Mouse (Mus musculus) frontal cortex, postnatal 36 days (tissue): ENCODE measurements around the gene Nfix.

Source experiments
- DNase-seq, 2 experiments: peaks; one replicate each; pipeline ENCODE4 v3.0.0; 2022; ENCODE audit warnings: low spot score in 2 of 2

Gene Nfix

DNA sequence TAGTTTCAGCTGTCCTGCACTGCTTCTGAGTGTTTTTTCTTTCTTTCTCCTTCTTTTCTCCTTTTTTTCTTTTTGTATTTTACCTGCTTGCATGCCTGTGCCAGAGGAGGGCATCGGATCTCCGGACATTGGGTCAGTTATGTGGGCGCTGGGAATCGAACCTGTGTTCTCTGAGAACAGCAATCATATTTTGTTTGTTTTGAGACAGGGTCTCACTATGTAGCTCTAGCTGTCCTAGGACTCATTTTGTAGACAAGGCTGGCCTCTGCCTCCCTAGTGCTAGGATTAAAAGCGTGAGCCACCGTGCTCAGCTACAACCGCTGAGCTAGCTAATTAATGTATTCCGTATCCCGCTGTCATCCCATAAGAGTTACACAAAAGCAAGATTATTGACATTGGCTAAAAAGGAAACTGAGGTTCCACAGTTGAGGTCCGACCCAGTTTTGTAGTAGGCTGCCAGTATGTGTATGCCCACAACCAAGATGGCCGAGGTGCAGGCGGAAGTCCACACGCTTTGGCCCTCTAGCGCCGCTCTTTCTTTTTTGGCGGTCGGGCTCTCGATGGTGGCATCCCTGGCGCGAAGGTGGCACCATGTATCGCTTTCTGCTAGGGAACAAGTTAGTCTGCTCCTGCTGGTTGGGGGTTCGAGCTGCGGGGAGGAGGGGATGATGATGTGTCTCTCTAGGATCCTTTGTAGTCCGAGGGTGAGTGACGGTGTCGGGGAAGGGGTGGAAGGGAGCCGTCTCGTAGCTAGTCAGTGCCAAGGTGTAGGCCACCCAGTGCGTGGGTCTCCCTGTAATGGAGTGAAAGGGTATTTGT, 135.4 kb downstream of the Nfix start:
- DNase-seq, result peak; percentile 79 to 82

DNA sequence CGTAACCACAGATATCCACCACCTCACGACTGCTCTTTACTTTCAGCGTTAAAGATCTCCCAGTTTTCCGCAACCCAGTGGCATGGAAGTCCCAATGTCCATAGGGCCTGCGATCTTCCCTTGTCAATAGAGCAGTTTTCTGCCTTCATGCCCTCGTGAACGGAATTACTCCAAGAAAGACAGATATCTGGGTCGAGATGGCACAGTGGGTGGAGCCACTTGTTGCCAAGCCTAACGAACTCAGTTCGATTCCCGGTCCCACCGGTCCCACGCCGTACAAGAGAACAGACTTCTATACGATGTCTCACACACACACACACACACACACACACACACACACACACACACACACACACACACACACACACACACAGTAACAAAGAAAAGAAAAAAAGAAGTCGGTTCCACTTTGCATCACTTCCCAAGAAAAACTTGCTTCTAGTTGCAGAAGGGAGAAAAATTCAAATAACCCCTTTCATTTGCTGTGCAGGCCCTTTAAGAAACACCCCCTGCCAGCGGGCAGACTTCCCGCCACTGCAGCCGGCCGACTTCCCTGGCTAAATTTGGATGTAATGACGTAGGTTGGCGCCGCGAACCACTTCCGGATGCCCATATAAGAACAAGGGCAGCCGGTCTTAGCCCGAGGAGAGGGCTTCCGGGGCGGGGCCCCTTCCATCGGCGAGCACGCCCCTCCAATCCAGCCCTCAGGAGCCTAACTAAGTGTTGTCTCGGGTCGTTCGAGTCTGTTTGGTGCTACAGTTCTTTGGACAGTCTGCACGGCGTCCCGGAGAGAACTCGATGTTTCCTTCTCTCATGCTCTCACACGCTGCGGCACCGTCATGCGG, 136.4 kb downstream of the Nfix start:
- peak; percentile 95 to 97 for DNase-seq

DNA sequence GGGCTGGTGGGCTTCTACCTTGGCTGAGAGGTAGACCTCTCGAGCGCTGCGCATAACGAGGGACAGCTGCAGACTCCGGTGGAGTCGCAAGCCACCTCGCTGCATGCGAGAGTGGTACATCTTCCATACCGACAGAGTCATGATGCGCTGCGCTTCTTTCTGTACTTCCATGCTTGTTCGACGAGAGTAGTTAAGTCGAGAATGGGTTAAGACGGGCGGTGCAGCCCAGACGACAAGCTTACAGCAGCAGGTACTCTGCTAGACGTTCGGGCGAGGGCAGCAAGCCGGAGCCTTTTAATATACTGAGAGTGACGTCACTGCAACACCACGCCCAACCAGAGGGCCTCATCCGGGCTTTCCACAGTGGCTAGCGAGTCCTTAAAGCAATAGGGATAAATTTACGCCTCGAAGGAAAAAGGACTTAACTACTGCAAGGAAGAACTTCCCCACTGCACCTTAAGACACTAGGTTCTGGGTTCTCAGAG, 137.5 kb downstream of the Nfix start, which contains the start of gene Ier2:
Gene Ier2, minus strand, starts transcription at position 272 of the 485 bp plus-strand sequence.
- DNase-seq, result peak; percentile 95 to 96

DNA sequence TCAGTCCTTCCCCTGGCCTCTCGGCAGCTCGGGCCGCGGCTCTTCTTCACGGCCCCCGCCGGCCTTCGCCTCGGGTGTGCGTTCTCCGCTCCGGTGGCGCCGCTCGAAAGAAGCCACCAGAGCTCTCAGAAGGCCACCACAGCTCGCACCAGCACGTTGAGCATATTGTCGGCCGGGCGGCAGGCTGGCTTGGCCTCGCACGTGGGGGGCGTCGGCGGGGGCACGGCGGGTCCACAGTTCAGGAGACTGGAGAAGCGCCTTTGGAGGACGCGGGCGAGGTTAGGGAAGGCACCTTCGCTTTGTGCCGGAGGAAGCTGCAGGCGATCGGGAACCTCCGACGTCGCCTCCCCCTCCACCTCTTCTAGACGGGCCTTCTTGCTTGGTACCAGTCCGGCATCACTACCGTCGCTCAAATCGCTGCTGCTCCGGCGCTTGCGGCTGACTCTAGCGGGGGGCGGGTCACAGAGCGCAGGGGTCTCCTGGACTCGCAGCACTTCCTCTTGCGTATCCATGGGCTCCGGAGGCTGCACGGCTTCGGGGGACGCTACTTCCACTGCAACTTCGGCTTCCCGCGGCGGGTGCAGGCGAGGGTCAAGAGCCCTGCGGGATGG, 138.1 kb downstream of the Nfix start:
- DNase-seq, result peak in 1 of 2 experiments; percentile 24

DNA sequence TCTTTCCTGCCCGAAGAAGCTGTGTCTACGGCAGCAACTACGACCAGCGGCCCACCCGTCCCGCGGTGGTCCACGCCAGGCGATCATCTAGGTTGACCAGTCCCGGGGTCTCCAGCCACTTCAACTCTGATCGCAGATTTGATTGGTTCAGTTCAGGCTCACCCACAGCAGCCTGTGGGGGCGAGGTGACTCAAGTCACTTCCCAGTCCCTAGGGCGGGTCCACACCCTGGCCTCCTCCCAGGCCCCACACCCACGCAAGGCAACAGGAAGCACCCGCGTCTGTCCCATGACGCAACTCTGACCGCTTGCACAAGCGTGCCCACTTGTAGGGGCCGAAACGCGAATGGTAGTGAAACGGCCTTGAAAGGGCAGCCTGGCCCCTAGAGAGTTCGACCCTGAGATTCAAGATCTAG, 138.7 kb downstream of the Nfix start:
- DNase-seq, result peak; percentile 44 to 57

DNA sequence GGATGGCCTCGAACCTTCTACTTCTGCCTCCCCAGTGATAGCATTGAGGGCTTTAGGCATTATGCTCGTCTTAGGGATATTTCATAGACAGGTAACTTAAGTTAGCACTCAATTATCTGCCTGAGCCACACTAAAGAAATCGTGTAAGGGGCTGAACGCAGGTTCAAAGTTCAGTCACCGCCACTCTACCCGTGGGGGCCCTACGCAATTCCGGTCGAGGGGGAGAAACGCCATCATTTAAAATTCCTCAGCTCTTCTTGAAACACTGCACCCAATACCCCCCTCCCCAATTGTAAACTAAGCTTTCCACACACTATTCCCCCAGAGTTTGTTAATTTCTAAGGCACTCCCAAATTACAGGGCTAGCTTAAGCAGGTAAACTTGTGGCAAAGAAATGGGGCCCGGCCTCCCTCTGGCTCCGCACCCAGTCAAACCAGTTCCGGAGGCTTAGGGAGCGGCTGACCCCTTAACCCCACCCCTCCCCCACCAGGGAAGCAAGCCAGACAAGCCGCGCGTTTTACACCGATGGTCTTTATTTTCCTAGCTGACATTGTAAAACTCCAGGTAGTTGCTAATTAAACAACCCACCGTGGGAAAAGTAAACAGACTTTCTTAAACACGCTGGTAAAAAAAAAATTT, 139.2 kb downstream of the Nfix start:
- no peak for DNase-seq

DNA sequence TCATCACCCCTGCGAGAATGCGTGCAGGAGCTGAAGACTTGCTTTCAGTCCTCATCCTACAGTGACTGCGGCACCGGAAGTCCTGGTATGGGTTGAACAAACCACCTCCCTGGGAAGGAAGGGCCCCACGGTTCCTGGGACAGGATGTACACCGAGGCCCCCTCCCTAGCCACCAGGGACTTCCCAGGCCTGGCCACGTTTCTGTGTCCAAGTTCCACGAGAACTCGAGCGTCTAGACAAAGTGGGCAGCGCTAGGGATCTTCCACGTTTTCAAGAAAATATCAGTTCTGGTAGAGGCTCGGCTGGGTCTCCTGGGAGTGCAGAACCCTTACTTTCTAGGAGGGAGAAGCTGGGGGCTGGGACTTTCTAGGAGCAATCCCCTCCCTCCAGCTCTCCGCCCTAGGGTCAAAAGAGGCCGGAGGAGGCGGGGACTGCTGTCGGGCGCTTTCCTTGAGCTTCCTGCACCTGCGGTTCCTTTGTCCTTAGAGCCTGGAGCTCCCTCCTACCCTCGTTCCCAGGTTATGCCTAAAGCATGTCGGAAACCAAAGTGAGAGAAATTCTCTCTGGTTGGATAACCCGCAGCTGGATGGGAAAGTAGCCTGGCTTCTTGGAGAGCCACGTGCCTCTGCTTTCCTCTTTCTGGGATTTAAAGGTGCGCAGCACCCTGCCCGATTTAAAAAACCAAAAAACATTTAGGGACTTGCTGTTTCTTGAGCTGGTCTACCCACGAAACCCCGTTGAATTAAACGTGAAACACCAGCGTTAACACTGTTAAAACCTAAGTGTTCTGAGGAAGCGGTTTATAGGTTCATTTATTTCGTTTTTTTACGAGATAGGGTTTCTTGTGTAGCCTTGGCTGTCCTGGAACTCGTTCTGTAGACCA, 140.0 kb downstream of the Nfix start:
- no peak for DNase-seq

DNA sequence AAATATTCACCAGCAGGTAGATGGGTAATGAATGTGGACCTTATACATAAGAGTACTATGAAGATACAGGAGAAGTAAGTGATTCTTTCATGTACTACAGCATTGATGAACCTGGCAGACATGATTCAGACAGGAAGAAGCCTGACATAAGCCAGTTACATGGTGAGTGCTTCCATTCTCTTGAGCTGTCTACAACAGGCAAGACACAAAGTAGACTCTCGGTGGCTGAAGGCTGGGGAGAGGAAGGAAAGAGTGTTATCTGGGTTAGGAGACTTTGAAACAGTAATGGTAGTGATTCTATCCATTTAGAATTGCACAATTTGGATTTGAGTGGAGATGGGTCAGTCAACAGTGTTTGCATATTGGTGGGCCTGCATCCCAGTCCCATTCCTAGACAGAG, 141.2 kb downstream of the Nfix start:
- DNase-seq, result no peak

DNA sequence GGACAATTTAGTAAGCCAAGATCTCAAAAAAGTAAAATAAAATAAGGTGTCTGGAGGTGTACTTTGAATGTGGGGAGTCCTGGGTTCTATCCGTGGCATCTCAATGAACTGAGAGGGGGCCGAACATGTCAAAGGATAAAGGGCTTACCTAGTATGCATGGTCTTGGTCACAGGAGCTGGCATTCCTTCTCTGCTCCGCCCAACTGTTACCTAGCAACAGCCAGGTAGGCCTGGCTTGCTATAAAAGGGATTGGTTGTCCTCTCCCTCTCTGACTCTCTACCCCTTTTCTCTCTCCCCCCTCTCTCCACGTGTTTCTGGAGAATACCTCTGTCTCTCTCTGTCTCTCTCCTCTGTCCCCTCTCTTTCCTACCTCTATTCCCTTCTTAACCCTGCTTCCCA, 142.5 kb downstream of the Nfix start:
- DNase-seq, result no peak

DNA sequence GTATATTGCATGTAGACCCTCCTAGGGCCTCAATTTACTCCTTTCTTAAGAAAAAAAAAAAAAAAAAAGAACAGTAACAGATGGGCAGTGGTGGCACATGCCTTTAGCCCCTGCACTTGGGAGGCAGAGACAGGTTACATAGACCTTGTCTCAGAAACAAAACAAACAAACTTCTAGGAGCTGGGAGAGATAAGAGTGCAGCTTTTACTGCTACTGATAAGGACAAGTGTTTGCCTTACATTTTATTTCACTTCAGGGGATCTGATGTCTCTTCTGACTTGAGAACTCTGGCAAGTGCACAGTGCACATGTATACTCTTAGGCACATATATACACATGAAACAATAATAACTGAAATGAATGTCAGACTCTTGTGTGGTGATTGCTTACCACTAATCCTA, 142.9 kb downstream of the Nfix start:
- no peak for DNase-seq

DNA sequence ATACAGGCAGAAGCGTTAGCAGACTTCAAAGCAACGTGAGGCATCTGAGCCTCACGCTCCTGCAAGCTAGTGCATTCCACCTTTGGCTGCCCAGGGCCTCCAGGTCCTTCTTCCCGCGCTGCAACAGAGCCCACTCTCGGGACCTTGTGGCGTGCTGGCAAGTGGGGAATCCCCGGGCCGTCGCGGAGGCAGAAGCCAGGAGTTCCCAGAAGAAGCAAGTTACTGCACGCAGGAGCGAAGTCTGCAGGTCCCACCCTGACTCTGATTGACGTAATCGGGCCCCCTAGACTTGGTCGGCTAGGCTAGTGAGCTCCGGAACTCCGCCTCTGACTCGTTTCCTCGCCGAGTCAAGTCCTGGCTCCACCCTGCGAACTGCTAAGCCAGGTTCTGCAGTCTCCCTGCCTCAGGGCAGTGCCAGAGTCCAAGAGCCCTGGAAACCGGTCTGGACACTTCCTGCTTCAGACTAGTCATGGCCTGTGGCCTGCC, 143.5 kb downstream of the Nfix start:
- DNase-seq, result no peak

DNA sequence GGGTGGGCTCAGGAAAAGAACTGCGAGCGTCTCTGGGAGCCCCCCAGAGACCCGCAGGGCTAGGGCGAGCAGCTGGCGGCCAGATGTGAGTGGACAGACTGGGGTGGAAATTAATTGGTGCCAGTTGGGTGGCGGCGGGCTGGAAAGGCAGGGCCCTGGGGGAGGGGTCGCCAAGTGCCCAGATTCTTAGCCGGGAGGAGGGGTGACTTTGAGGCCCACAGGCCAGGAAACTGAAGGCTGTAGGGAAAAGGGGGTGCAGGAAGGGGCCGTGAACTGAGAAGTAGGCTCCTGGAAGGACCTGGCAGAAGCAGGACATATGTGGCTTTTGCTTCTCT, 144.0 kb downstream of the Nfix start:
- DNase-seq, result no peak

DNA sequence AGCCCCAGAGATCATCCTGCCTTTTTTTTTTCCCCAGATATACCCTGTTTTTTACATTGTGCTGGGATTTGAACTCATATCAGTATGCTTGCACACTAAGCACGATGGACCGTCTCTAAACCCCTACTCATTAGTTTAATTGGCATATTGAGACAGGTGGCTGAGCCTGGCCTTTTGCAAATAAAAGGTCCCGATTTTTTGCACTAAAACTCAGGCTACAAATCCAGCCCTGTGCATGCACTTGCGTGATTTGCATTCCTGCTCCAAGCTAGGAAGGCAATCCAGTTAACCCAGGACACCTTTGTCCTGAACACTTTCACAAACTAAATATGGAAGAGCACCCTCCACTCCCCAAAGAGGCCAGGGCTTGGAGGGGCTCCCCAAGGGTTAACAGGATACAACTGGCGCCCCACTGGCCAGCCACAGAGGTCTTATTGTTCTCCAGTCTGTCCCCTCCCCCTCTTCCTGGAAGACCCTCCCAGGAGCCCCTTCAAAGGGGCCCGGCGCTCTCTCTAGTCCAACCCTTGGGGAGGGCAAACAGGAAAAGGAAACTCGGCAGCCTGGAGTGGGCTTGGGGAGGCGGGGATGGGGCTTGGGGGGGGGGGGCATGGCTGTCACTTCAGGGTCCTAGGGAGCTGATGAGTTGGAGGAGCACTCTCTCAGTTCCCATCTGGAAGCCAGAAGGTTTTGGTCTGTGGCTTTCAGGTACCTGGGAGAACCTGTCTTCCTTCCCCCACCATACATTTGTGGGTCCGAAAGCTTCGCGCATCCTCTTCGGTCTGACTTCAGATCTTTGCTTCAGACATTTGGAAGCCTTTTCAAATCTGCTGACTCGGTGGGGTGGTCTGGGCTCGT, 144.6 kb downstream of the Nfix start:
- DNase-seq, result no peak

DNA sequence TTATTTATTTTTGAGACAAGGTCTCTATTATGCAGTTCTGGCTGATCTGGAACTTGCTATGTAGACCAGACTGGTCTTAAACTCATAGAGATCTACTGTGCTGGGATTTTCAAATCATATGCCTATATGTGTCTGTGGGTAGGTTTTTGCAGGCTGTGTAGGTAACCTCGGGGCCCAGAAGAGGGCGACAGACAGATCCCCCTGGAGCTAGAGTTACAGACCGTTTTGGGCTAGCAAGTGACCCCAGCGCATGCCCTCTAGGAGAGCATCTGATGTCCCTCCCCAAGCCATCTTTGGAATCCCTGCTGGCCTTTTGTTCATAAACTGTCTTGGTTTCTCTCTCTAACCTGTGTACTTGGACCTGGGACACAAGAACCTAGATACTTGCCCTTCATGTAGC, 145.5 kb downstream of the Nfix start:
- DNase-seq, result no peak

DNA sequence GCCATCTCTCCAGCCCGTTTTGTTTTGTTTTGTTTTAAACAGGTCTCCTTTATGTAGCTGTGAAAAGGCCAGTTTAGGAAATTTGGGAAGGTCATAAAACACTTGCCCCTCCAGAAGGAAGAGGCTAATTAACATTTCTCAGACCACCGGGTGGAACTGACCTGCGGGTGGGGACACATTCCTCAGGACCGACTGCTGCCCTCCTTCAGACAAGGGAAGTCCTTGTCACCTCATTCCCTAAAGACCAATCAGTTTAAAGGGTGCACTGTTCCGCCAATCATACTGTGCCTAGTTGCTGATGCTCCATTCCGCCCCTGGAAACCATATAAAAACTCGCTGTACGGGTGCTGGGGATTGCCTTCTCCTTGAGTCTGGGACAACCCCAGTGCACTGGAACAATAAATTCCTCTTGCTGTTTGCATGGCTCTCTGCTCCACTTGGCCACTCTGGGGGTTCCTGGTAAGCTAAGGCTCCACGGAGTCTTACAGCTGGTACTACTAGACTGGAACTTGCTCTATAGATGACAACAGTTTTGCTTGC, 147.0 kb downstream of the Nfix start:
- DNase-seq, result no peak

DNA sequence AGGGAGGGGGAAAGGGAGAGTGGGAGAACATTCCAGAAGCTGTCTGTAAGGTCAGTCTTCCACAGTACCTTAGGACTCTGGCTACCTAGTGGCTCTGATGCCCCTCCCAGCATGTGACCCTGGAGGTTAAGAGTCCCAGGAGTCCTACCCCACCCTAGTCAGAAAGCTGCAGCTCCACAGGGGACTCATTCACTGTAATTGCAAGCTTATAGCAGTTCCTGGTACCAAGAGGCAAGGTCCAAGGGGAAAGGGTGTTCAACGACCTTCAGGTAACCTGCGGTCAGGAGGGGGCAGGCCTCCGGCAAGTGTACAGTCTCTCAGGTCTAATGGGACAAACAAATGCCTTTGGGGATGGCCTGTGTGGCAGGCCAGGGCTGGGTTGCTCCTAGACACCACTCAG, 149.9 kb downstream of the Nfix start:
- DNase-seq, result no peak
